Mouse (Mus musculus): ENCODE data around the gene Gm20835. TPM values are rescaled to one million over a fixed set of nuclear protein-coding genes. Genes with fewer than 3 reads are reported as not detected.

The Gm20835 gene
- total RNA-seq (2023) = not detected

GRCm38 (mm10) chrY:36735190-36735589 lies at the start of gene Gm20835:
Gene Gm20835, minus strand, starts transcription at chrY:36735290.

Measured in CD4-positive naive resting alpha-beta T cell, adult 76 days (primary cell).